In the genomic region with DNA sequence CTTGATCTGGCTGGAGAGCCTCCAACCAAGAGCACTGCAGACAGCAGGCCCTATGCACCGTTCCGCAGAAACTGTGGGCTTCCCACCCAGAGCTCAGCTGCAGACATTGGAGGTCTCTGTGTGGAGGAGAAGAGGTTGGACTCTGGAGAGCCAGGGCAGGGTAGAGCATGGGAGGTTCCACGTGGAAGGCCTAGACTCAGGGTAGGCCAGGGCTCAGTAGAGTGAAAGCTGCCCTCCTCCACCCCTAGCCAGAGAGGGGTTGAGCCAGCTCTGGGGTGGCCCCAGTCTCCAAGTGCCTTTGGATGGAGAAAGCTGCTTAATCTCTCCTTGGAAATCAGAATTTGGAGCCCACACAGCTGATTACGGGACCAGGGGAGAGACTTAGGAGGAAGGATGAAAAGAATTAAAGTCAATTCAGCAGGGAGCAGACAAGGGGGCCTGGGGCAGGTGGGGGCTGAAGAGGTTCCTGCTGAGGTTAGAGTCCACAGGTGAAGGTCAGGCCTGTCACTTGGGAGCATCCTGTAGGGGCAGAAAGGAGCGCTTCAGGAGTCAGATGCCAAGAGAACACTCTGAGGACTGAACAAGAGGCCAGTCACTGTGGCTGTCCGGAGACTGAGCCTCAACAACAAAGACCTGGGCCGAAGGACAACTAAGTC, we compare ENCODE assay signal across 14 mouse cellular contexts. TPM values are rescaled to one million over a fixed set of nuclear protein-coding genes. Genes with fewer than 3 reads are reported as not detected.
DNase-seq lines count a peak whose midpoint lies in the region; ATAC-seq lines count a peak whose summit lies in the region.
"Had no signal": no experiment of that assay in that cellular context is flagged by ENCODE, and none has a peak within 500 bp of the region (broad histone marks: within the 10 kb centered on the region; RNA-seq: fewer than 3 reads in every experiment).

No protein-coding gene starts in this region.

- no peak overlapping the region for H3K4me2 ChIP-seq in forebrain, embryonic 14.5 days (ENCODE audit: low read length)
- no peak overlapping the region for H3K4me2 ChIP-seq in forebrain, embryonic 11.5 days (ENCODE audit: low read depth, low read length, severe bottlenecking)
- no peak overlapping the region for H3K4me2 ChIP-seq in kidney, embryonic 16.5 days (replicated peaks; ENCODE audit: low read depth, low read length)
- no peak overlapping the region for H3K4me2 ChIP-seq in embryonic facial prominence, embryonic 12.5 days (replicated peaks)
- H3K4me2 ChIP-seq in limb, embryonic 11.5 days (ENCODE audit: low read depth, severe bottlenecking) = no peak overlapping the region
- H3K4me2 ChIP-seq: liver, embryonic 15.5 days had no signal

- WGBS in forebrain, embryonic 14.5 days = 33% methylated on average over 7 of the region's 7 CpGs
- 39% methylated on average over 7 of the region's 7 CpGs for WGBS in forebrain, embryonic 11.5 days
- 53% methylated on average over 7 of the region's 7 CpGs for WGBS in kidney, embryonic 16.5 days
- WGBS in embryonic facial prominence, embryonic 12.5 days = 37% methylated on average over 7 of the region's 7 CpGs
- WGBS in limb, embryonic 11.5 days = 70% methylated on average over 7 of the region's 7 CpGs

- H3K9me3 ChIP-seq in forebrain, embryonic 14.5 days (replicated peaks; ENCODE audit: control insufficient read depth, low read length) = no peaks in the 10 kb centered on the region
- H3K9me3 ChIP-seq in forebrain, embryonic 11.5 days (ENCODE audit: control insufficient read depth, low read length) = no peaks in the 10 kb centered on the region
- no peaks in the 10 kb centered on the region for H3K9me3 ChIP-seq in kidney, embryonic 16.5 days (ENCODE audit: low read length)
- no peaks in the 10 kb centered on the region for H3K9me3 ChIP-seq in embryonic facial prominence, embryonic 12.5 days
- H3K9me3 ChIP-seq in limb, embryonic 11.5 days (ENCODE audit: control insufficient read depth, low read length) = no peaks in the 10 kb centered on the region
- H3K9me3 ChIP-seq: liver, embryonic 15.5 days had no signal

- DNase-seq in forebrain, embryonic 14.5 days (ENCODE audit: low spot score) = no peak
- no peak for DNase-seq in forebrain, embryonic 11.5 days (ENCODE audit: low spot score)
- DNase-seq in kidney, adult 9 months = no peak
- DNase-seq in limb, embryonic 11.5 days (ENCODE audit: low spot score) = no peak
- DNase-seq in testis, postnatal 14 days (ENCODE audit: low spot score) = no peak
- no peak for DNase-seq in urinary bladder, postnatal 10 days (ENCODE audit: low spot score)
- DNase-seq: adrenal gland, postnatal 14 days; cerebellum, adult 11-12 months; heart, postnatal 4 days; right cerebral cortex, adult 18-20 months had no signal

- no peak overlapping the region for H3K4me3 ChIP-seq in forebrain, embryonic 14.5 days (ENCODE audit: low read depth, low read length)
- H3K4me3 ChIP-seq in forebrain, embryonic 11.5 days (ENCODE audit: low read depth, low read length) = no peak overlapping the region
- H3K4me3 ChIP-seq in kidney, embryonic 16.5 days (ENCODE audit: low read length) = no peak overlapping the region
- H3K4me3 ChIP-seq in embryonic facial prominence, embryonic 12.5 days = no peak overlapping the region
- no peak overlapping the region for H3K4me3 ChIP-seq in limb, embryonic 11.5 days (ENCODE audit: low read depth, low read length)
- H3K4me3 ChIP-seq: layer of hippocampus, adult 2 months; liver, embryonic 15.5 days had no signal

- no peak for ATAC-seq in forebrain, embryonic 14.5 days
- no peak for ATAC-seq in forebrain, embryonic 11.5 days (replicated peaks; ENCODE audit: low FRiP score)
- ATAC-seq in kidney, embryonic 16.5 days (ENCODE audit: low FRiP score, low TSS enrichment) = peak; percentile 55
- peak; percentile 42; the same call in 1 of the 2 replicates for ATAC-seq in embryonic facial prominence, embryonic 12.5 days (ENCODE audit: insufficient number of reproducible peaks, insufficient read depth, low FRiP score, low TSS enrichment)
- ATAC-seq in limb, embryonic 11.5 days (ENCODE audit: insufficient number of reproducible peaks, low FRiP score, low TSS enrichment, low read depth) = 0 out of 2 replicates have a peak, but pooled peaks have one; percentile 61

- 0 out of 2 replicates have a peak overlapping the region, but pooled peaks have one; percentile 21 for H3K27ac ChIP-seq in forebrain, embryonic 14.5 days (ENCODE audit: low read depth, low read length)
- H3K27ac ChIP-seq in forebrain, embryonic 11.5 days (ENCODE audit: low read depth, low read length) = no peak overlapping the region
- peak overlapping the region; percentile 80 for H3K27ac ChIP-seq in kidney, embryonic 16.5 days (ENCODE audit: low read length)
- peak overlapping the region; percentile 90 for H3K27ac ChIP-seq in embryonic facial prominence, embryonic 12.5 days
- peak overlapping the region; percentile 47; the same call in 1 of the 2 replicates for H3K27ac ChIP-seq in limb, embryonic 11.5 days (replicated peaks; ENCODE audit: low read depth, low read length)
- H3K27ac ChIP-seq: layer of hippocampus, adult 2 months; liver, embryonic 15.5 days had no signal

- 0 out of 2 replicates have a peak, but pooled peaks cover 3% of the 10 kb centered on the region for H3K27me3 ChIP-seq in forebrain, embryonic 14.5 days (replicated peaks; ENCODE audit: control insufficient read depth, insufficient read depth, low read length)
- H3K27me3 ChIP-seq in forebrain, embryonic 11.5 days (ENCODE audit: control insufficient read depth, insufficient read depth, low read length) = no peaks in the 10 kb centered on the region
- no peaks in the 10 kb centered on the region; the same call in 1 of the 2 replicates for H3K27me3 ChIP-seq in kidney, embryonic 16.5 days (ENCODE audit: insufficient read depth, low read length)
- no peaks in the 10 kb centered on the region for H3K27me3 ChIP-seq in embryonic facial prominence, embryonic 12.5 days
- H3K27me3 ChIP-seq in limb, embryonic 11.5 days (ENCODE audit: control insufficient read depth, insufficient read depth, low read length) = no peaks in the 10 kb centered on the region; the same call in 1 of the 2 replicates

- H3K9ac ChIP-seq in forebrain, embryonic 14.5 days (ENCODE audit: low read length) = no peak overlapping the region
- H3K9ac ChIP-seq in forebrain, embryonic 11.5 days (ENCODE audit: low read length) = no peak overlapping the region
- H3K9ac ChIP-seq in kidney, embryonic 16.5 days (replicated peaks; ENCODE audit: low read length) = no peak overlapping the region
- no peak overlapping the region for H3K9ac ChIP-seq in embryonic facial prominence, embryonic 12.5 days
- H3K9ac ChIP-seq in limb, embryonic 11.5 days (ENCODE audit: low read length) = peak overlapping the region; percentile 1; the same call in 1 of the 2 replicates
- H3K9ac ChIP-seq: liver, embryonic 15.5 days had no signal

- peaks cover 3% of the 10 kb centered on the region for H3K4me1 ChIP-seq in forebrain, embryonic 14.5 days (ENCODE audit: control insufficient read depth, insufficient read depth, low read length)
- H3K4me1 ChIP-seq in forebrain, embryonic 11.5 days (replicated peaks; ENCODE audit: control insufficient read depth, insufficient read depth, low read length) = no peaks in the 10 kb centered on the region
- peaks cover 17% of the 10 kb centered on the region for H3K4me1 ChIP-seq in kidney, embryonic 16.5 days (ENCODE audit: insufficient read depth, low read length)
- H3K4me1 ChIP-seq in embryonic facial prominence, embryonic 12.5 days = peaks cover 21% of the 10 kb centered on the region
- H3K4me1 ChIP-seq in limb, embryonic 11.5 days (ENCODE audit: control insufficient read depth, insufficient read depth, low read length) = peaks cover 19% of the 10 kb centered on the region
- H3K4me1 ChIP-seq: liver, embryonic 15.5 days had no signal

- no peaks in the 10 kb centered on the region for H3K36me3 ChIP-seq in forebrain, embryonic 14.5 days (ENCODE audit: control insufficient read depth, insufficient read depth, low read length)
- no peaks in the 10 kb centered on the region for H3K36me3 ChIP-seq in forebrain, embryonic 11.5 days (ENCODE audit: control insufficient read depth, insufficient read depth, low read length)
- H3K36me3 ChIP-seq in kidney, embryonic 16.5 days (ENCODE audit: insufficient read depth, low read length) = no peaks in the 10 kb centered on the region
- no peaks in the 10 kb centered on the region for H3K36me3 ChIP-seq in embryonic facial prominence, embryonic 12.5 days
- H3K36me3 ChIP-seq in limb, embryonic 11.5 days (ENCODE audit: control insufficient read depth, insufficient read depth, low read length) = no peaks in the 10 kb centered on the region
- H3K36me3 ChIP-seq: liver, embryonic 15.5 days had no signal

RNA-seq across cellular contexts. Expression of a gene that starts 45.8 kb away (rescaled TPM):
- polyA plus RNA-seq in forebrain, embryonic 14.5 days (2014; fragmentation: Nextera tagmentation; extraction: Ambion mirVana) = 33.0 and 36.9 TPM in 2 replicates
- 25.5 and 25.9 TPM in 2 replicates for polyA plus RNA-seq in forebrain, embryonic 11.5 days (2014; fragmentation: Nextera tagmentation; extraction: Ambion mirVana)
- 21.6 and 25.6 TPM in 2 replicates for polyA plus RNA-seq in kidney, embryonic 16.5 days (2015; fragmentation: Nextera tagmentation; extraction: Ambion mirVana)
- polyA plus RNA-seq in embryonic facial prominence, embryonic 12.5 days (2016; fragmentation: Nextera tagmentation; extraction: Ambion mirVana) = 16.7 and 19.7 TPM in 2 replicates
- polyA plus RNA-seq in limb, embryonic 11.5 days (2014; fragmentation: Nextera tagmentation; extraction: Ambion mirVana) = 15.1 and 17.7 TPM in 2 replicates

Comparison
In these comparisons a context has a peak if more than half of its experiments do, and no peak if none do; other contexts are left out.
1. ATAC-seq: peak in kidney, embryonic 16.5 days (single experiment), embryonic facial prominence, embryonic 12.5 days (single experiment) and limb, embryonic 11.5 days (single experiment); none in forebrain, embryonic 14.5 days (single experiment) and forebrain, embryonic 11.5 days (single experiment).